Mouse (Mus musculus) mature B cell (primary cell): ENCODE measurements around the gene Tarbp1.
"Not testable (repeated sequence)": the region's sequence is repeated elsewhere in the genome, so short reads cannot be mapped to it uniquely, and the experiment has no call there.

Experiments
- in situ Hi-C: fragments of 300-500 bp; cut with MboI; formaldehyde crosslinking; loops from 2 replicates; pipeline ENCODE4 v1.14.3; 2019

Gene Tarbp1

DNA sequence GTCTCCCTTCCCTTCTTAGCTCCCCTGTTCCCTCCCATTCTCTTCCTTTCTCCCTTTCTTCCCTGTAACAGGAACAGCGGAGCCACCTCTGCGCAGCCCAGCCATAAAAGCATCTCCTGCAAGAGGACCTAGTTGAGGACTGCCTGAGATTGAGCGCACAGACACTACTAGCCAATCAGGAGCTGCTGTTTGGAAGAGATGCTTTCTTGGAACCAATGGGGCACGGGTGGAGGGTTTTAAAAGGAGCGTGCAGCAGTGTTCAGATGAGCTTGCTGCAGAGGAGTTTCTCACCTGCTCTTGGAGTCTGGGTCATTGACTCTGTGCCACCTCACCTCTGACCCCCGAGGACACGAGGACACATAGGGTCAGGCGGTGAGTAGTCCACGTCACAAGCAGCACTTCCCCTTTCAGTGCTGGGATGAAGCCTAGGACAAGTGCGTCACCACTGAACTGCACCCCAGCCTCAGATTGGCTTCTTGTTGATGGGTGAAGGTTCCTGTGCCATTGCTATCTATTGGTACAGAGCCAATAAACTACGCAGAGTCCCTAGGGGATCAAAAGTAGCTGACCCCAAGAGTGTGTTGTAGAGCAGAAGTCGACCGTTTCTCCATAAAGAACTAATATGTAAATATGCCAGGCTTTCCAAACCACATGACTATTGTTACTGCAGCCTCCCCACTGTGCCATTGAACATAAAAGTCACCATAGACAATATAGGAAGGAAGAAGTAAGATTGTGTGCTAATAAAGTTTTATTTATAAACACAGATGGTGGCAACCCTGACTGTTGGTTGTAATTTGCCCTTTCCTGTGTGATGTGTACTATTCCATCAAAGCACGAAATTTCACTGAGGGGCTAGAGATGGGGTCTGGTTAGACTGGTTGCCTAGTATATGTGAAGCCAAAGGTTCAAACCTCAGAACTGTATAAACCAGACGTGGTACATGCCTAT is 19.6 kb upstream of the Tarbp1 start:
- in situ Hi-C loops, result loop anchor here (5.0 kb wide), 1 partner anchor 433 kb away; no protein-coding TSS in a partner anchor

DNA sequence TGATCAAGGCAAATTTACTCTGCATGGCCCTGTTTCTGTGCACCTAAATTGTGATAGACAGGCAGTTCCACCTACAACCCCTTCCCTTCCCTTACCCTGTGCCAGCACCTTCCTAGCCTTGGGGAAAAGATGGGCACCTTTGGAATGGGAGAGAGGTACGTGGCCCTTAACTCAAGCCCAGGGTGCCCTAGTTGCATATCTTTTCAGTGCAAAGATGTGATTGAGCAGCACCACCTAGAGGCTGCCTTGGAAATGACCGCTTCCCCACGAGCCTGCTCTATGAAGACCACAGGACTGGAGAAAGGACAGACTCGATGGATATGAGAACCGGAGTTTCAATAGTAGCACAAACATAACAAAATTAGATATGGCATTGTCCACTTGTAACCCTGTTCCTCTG is 8.1 kb upstream of the Tarbp1 start:
- in situ Hi-C loops, result no loop called here

DNA sequence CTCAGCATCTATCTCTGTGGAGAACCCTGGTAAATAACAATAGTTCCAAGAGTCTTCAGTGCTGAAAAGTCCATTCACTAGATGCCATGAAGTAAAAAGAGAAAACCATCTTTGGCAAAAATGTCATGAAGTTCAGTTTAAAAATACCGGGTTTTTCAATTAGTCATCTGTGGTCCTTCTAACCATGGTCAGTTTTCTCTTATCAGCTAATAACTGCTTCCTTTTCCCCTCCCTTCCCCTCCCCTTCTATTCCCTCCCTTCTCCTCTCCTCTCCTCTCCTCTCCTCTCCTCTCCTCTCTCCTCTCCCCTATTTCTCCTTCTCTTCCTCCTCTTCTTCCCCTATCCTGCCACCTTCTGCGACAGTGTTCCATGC is 7.5 kb upstream of the Tarbp1 start:
- in situ Hi-C loops, result no loop called here

DNA sequence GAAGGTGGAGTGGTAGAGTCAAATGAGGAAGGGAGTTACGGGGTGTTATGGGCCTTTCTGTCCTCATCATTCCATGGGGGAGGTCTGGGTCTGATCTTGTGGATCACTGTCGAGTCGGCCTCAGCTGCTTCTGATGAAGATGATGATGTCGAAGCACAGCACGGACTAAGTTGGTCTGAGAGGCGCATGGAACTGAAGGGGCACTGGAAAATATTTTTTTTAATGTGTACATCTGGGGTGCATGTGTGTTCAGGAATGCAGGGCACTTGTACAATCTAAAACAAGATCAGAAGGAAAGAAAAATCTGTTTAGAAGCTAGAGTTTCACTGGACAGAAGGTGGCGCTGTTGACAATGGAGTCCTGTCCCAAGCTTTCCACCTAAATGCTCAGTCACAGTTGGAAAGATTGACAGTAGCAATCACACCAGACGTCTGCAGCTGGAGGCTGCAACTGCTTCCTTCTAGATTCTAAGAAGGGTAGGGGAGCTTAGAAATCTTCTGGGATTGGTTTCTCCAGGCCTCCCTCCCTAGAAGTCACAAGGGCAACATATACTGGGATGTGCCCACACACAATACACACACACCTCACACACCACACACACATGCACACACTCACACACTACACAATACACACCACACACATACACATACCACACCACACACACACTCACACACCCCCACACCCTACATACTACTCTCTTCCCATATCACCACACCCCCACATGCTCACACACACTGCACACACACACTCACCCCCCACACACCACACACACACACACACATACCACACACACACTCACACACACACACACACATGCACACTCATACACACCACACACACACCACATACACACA is 6.9 kb upstream of the Tarbp1 start:
- in situ Hi-C loops, result no loop called here

DNA sequence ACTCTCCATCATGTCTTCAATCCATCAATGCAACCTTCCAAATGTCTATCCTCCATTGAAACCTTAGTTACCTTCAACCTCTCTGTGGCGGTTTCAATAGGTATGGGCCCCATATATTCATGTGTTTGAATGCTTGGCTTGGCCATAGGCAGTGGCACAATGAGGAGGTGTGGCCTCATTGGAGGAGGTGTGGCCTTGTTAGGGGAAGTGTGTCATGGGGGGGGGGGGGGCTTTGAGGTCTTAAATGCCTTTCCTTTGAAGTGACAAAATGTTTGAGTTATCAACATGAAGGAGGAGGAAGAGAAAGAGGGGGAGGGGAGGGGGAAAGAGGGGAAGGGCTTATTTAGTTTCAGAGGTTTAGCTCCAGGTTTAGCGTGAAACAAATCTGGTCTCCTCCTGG is 5.5 kb upstream of the Tarbp1 start:
- in situ Hi-C loops, result no loop called here

DNA sequence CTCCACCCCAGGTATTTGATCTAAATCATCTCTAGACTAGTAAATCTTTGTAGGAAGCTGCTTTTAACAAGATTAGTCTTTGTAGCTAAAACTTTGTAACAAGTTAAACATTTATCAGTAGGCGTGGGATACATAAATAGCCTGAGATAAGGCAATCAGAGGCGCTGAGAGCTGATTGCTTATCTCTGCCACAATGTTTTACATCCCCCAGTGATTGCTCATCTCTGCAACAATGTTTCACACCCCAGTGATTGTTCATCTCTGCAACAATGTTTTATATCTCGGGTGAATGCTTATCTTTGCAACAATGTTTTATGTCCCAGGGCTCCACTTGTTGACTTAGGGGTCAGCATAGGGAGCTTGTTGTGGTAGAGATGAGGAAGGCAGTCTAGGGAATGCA is 3.8 kb upstream of the Tarbp1 start:
- in situ Hi-C loops, result no loop called here

DNA sequence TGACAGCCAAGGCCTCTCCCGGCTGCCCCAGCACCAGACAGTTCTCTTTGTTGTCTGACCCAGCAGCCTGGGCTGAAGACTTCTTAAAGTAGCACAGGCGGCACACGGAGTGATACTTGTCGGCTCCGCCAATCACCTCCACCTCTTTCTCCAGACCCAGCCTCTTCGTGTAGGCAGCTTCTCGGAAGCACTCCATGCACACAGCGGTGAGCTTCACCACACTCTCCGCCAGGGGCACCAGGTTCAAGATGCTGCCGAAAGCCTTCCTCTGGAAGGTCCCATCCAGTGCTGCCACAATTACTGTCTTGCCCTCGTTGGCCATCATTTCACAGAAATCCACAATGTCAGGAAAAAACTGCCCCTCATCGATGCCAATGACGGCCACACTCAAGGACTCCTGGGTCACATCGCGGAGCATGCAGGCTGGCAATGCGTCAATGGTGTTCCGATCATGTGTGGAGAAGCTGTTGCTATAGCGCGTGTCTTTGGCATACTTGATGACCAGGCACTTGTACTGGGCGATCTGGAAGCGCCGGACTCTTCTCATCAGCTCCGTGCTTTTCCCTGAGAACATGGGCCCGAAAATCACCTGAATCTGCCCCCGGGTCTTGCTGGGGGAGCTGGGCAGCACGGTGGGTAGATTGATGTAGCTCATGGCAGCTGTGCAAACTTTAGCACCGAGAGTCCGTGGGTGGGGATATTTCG is 1.4 kb upstream of the Tarbp1 start:
- in situ Hi-C loops, result not testable (repeated sequence)

DNA sequence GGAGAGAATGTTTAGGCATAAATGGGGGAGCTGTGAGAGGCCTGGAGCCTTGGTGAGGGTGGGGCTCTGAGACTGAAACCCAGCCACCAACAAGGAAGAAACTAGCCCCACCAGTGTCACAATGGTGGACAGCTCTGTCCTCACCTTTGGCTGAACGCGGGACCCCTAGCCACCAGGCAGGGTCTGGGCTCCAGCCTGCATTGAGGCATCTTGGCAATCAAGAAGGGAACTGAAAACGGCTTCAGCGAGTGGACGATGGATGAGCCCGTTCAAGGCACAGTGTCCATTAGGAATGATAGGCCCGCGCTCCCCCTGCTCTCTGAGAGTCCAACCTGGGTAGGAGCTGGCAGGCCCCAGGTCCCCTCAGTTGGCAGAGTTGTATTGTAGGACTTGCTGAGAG is 873 bp upstream of the Tarbp1 start:
- in situ Hi-C loops, result not testable (repeated sequence)

DNA sequence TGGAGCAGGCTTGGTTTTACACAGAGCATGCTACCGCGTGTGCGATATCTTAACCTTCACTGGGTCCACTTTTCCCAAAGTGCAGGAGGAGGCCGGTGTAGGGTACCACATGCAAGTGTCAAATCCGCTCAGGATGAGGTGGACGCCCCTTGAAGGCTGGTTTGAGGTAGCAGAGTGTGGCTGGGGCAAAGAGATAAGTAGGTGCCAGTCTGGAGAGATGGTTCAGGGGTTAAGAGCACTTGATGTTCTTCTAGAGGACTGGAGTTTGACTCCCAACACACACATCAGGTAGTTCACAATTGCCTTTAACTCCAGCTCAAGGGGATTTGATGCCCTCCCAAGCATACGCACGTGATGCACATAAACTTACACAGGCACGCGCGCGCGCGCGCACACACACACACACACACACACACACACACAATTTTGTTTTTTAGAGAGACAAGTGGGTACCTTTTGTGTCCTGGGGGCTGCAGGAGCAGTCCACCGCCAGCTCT is 1.0 kb downstream of the Tarbp1 start:
- in situ Hi-C loops, result no loop called here

DNA sequence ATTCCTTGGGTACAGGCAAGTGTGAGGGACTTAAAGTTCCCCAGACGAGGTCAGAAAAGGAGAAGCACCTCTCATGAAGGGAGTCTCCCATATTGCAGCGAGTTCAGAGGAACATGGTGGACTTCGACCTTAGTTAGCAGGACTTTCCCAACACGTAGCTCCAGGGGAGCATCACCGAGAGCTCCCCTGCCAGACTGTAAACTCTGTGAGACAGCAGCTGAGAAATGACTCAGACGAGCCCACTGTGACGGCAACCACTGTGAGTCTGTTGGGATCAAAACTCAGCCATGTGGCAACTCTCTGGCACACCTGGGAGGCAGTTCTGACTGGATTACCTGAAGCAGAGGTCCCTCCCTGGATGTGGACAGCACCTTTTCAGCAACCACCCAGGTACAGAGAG is 10.8 kb downstream of the Tarbp1 start:
- in situ Hi-C loops, result no loop called here

DNA sequence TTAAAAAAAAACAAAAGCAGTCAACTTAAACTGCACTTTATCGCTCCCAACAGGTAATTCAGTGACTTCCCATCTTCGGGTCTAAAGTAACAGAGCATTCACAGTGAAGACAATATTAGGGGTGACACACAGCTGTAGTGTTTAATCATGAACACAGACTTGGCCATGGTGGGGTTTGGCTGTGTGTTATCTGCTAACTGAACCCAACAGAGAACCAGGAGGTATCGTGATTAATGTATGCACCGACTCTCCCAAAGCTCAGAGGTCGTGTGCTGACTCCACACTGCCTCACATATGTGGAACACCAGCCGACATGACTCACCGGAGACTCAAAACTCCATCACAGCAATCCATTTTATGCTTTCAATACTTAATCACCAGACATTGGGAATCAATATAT is 13.1 kb downstream of the Tarbp1 start:
- in situ Hi-C loops, result no loop called here

DNA sequence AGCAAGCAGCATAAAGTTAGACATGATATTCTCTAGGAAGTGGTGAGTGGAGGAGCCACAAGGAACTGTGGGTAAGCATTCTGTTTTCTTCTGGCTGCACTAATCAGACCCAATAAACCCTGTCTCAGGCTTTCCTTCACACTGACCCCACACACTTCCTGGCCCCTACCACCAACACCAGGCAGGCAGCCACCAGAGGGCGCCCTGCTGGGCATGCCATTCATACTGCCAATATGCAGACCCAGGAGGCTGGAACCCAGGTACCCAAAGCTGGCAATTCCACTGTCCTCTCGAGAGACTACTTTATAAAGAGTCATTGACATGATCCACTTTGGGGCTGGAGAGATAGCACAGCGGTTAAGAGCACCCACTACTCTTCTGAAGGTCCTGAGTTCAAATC is 14.6 kb downstream of the Tarbp1 start:
- in situ Hi-C loops, result no loop called here

DNA sequence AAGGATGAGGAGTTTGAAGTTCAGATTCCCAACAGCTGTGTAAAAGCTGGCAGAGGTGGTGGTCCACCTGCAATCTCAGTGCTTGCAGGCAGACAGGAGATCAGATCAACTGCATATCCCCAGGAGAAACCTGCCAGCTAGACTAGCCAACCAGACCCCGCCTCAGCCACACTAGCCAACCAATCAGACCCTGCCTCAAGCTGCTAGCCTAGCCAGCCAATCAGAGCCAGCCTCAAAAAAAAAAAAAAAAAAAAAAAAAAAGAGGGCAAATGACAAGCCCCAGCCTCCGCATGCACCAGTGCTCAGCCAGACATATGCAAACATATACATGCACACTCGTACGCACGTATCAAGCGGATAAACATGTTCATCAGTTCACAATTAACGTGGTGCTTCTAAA is 19.5 kb downstream of the Tarbp1 start:
- in situ Hi-C loops, result no loop called here

DNA sequence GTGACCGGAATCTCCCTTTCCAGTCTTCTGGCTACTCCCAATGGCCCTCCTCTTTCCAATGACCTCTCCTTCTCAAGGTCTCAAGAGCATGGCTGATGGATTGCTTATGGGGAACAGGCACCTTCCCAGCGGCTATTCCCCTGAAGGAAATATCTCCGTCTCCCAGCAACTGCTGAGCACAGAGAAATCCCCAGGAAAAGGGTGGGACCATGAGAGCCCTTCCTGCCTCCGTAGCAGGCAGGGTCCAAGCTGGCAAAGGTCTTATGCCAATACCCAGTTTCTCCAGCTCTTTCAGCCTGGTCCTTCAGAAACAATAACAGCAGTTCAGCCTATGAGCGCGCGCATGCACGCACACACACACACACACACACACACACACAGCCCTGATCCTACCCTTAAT is 23.7 kb downstream of the Tarbp1 start:
- in situ Hi-C loops, result no loop called here

DNA sequence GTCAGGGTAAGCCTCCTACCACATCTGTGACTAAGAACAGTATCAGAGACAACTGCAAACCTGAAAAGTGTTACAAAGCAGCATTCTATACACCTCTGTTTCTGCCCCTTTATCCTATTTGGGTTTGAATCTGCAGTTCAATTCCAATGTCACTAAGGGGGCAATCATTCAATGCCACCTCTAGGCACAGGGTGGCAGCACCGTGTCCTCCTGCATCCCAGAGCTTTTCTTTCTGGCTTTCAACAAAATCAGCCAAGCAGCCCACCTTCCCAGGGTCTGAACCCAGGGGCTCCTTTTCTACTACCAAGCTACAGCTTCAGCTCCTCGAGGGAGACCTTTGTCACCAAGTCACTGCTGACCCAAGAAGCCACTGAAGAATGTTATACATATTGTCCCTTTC is 35.9 kb downstream of the Tarbp1 start:
- in situ Hi-C loops, result no loop called here

DNA sequence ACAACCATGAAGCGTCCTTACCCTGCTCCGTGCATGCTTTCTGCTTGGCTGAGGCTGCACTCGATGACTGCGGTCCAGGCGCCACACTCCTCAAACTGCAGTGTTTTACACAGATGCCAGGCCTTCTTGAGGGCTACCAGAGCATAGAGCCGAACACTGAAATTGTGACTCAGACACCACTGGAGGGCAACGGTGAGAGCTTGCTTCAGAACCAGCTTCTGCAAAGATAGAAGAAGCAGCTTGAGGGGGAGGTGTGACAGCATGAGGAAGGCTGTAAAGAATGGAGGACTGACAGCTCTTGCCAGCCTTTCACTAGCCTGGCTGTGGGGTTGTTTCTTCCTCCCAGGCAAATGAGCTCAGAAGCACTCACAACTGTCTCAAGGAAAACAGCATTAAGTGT is 41.0 kb downstream of the Tarbp1 start:
- in situ Hi-C loops, result no loop called here

DNA sequence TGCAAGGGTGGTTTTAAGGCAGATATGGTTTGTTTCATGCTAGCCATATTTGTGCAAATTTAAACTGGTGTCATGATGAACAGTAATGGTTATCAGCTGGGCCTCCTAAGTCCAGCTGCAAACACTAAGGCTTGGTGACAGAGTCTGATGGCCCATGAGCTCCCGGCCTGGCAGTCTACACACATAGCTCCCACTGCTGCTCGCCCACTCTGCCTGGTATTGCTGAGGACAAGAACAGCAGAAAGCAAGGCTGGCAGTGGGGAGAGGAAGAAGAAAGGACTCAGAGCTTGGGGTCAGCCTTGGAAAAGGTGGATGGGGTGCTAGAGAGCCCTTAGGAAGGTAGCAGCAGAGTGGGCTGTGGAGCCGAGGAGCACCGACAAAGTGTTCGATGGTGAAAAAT is 45.2 kb downstream of the Tarbp1 start:
- in situ Hi-C loops, result no loop called here

DNA sequence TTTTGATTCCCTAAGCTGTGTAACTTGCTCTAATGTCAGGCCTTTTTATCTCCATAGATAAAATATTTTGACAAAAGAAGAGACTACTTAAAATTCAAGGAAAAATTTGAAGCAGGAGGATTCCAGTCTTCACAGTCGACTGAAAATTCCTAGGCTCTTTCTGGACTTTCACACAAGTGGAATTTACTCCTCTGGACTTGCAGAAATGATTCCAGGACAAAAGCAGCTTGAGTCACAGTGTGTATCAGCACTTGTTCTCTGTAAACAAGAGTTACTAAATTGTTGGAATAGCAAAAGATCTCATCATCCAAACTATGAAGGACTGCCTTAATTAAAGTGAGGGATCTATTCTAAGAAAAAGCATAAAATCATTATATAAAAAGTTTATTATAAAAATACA is 49.9 kb downstream of the Tarbp1 start:
- in situ Hi-C loops, result no loop called here

DNA sequence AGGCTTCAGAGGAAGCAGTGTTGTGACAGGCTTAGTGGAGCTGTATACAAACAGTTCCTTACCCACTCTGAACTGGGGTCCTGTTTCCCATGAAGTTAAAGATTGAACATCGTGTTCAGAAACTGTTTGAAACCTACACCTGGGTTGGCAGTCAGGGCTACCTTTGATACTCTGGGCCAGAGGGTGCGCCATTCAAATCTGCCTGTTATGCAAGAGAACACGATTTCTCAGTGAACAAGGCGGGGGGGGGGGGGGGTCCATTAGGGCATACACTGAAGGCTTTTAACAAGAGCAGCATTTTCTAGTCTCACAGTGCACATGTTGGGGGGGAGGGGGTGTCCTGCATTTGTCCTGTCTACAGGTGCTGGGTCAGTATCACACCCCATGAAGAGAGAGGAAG is 50.7 kb downstream of the Tarbp1 start:
- in situ Hi-C loops, result no loop called here

DNA sequence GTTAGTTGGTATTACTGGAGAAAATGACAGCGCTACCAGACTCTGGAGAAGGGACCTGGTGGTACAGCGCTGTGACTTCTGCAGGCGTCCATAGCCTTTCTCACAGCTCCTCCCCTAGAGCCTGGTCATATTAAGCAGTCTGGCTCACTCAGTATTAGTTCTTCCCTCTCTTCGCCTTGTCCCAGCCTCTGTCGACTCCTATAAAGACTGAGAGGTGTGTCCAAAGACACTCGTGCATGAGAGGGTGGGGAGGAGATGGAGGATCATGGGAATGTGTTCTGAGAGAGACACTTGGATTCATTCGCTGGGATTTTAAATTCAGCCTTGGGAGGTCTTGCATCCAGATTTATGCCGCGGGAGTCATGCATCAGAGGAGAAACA is 52.0 kb downstream of the Tarbp1 start:
- in situ Hi-C loops, result no loop called here

DNA sequence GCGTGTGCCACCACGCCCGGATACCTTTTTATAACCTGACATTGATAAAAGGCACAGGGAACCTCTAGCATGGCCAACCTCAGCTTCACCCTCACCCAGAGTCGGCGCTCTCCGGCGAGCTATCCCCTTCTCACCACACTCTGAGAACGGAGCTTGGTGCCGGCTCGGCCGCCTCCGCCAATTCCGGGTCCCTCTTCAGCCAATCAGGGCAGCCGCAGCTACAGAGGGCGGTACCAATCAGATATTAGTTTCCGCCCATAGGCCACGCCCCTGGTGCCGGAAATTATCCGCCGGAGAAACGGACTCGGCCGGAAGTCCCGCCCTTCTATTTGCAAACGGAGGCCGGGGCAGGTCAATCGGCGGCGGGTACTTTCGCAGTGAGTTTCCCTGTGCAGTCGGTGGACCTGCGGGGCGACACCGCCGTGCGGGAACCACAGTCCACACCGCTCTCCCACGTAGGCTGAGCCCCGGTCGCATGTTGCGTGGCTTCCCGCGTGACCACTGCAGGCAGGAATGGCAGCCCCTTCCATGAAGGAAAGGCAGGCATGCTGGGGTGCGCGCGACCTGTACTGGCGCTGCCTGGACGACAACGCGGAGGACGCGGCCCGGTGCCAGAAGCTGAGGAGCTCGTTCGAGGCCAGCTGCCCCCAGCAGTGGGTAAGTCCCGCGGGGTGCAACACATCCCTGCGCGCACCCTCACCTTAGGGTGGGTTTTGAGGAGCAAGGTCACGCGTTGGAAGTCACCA is 52.5 kb downstream of the Tarbp1 start, which contains the start of gene Coa6:
TSS of gene Coa6 (plus strand) at position 342 of the 746 bp plus-strand sequence.
- in situ Hi-C loops, result no loop called here
